Mouse (Mus musculus): ENCODE data around the gene AI467606. TPM values are rescaled to one million over a fixed set of nuclear protein-coding genes. Genes with fewer than 3 reads are reported as not detected.

AI467606 gene
- polyA plus RNA-seq, 1 experiment from 2014 or later = 2.2 TPM

DNA sequence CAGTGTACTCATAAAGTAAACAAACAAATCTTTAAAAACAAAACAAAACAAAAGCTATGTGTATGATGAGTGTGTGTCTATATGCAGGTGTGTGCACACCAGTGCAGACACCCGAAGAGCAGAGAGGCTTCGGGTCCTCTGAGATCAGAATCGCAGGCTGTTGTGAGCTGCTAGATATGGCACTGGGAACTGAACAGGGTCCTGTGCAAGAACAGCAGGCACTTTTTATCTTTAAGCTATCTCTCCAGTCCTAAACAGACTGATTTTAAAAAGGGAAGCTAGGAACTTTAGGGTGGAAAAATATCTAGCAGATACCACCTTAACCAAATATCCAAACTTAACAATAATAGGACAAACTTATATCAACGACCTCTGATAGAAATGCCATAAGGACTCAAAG is 51.5 kb downstream of the AI467606 start:
- H3K4me3 ChIP-seq (ENCODE audit: low read length) = no peak overlapping the region
- whole genome bisulfite sequencing = 92% methylated on average over 4 of the region's 4 CpGs
- H3K9me3 ChIP-seq (ENCODE audit: control insufficient read depth, low read length) = no peaks in the 10 kb centered on the region
- no peaks in the 10 kb centered on the region for H3K4me1 ChIP-seq (ENCODE audit: control insufficient read depth, insufficient read depth, low read depth, low read length)
- H3K4me2 ChIP-seq (ENCODE audit: low read length) = no peak overlapping the region
- no peak overlapping the region for H3K27ac ChIP-seq (ENCODE audit: low read depth, low read length)
- H3K27me3 ChIP-seq (replicated peaks; ENCODE audit: control insufficient read depth, insufficient read depth, low read length) = no peaks in the 10 kb centered on the region
- H3K9ac ChIP-seq (ENCODE audit: low read depth, low read length) = no peak overlapping the region
- H3K36me3 ChIP-seq (ENCODE audit: control insufficient read depth, insufficient read depth, low read length) = no peaks in the 10 kb centered on the region
- no peak for ATAC-seq

Small RNAs within 50 kb of the gene (microRNA-seq; reads per million reads assigned to microRNA genes)
- not detected for gene Gm44343

Other genes with a start within 250 kb of the AI467606 start
- 31.1 and 34.0 TPM in 2 replicates for gene Doc2a, start 243.9 kb upstream of the AI467606 start, polyA plus RNA-seq (2015; fragmentation: Nextera tagmentation; extraction: Ambion mirVana)
- 21.1 and 23.6 TPM in 2 replicates for gene Hirip3, start 229.4 kb upstream of the AI467606 start, polyA plus RNA-seq (2015; fragmentation: Nextera tagmentation; extraction: Ambion mirVana)
- gene Ino80e, start 229.0 kb upstream of the AI467606 start, polyA plus RNA-seq (2015; fragmentation: Nextera tagmentation; extraction: Ambion mirVana) = 88.3 and 100 TPM in 2 replicates
- 52.8 and 60.3 TPM in 2 replicates for gene Taok2, start 206.7 kb upstream of the AI467606 start, polyA plus RNA-seq (2015; fragmentation: Nextera tagmentation; extraction: Ambion mirVana)
- 34.0 and 35.9 TPM in 2 replicates for gene Tmem219, start 168.4 kb upstream of the AI467606 start, polyA plus RNA-seq (2015; fragmentation: Nextera tagmentation; extraction: Ambion mirVana)
- 126 and 134 TPM in 2 replicates for gene Kctd13, start 162.5 kb upstream of the AI467606 start, polyA plus RNA-seq (2015; fragmentation: Nextera tagmentation; extraction: Ambion mirVana)
- gene Asphd1, start 141.8 kb upstream of the AI467606 start, polyA plus RNA-seq (2015; fragmentation: Nextera tagmentation; extraction: Ambion mirVana) = 9.4 and 11.5 TPM in 2 replicates
- gene Sez6l2, start 140.8 kb upstream of the AI467606 start, polyA plus RNA-seq (2015; fragmentation: Nextera tagmentation; extraction: Ambion mirVana) = 54.9 and 56.7 TPM in 2 replicates
- 160 and 162 TPM in 2 replicates for gene Cdipt, start 115.4 kb upstream of the AI467606 start, polyA plus RNA-seq (2015; fragmentation: Nextera tagmentation; extraction: Ambion mirVana)
- 1.2 and 1.6 TPM in 2 replicates for gene Cdiptos, start 115.3 kb upstream of the AI467606 start, polyA plus RNA-seq (2015; fragmentation: Nextera tagmentation; extraction: Ambion mirVana)
- 3.9 and 4.8 TPM in 2 replicates for gene Mvp, start 76.7 kb upstream of the AI467606 start, polyA plus RNA-seq (2015; fragmentation: Nextera tagmentation; extraction: Ambion mirVana)
- gene Pagr1b, start 74.9 kb upstream of the AI467606 start, polyA plus RNA-seq (2015; fragmentation: Nextera tagmentation; extraction: Ambion mirVana) = 0.31 TPM in 1 of 2 replicates, not detected in the other
- gene Pagr1a, start 74.0 kb upstream of the AI467606 start, polyA plus RNA-seq (2015; fragmentation: Nextera tagmentation; extraction: Ambion mirVana) = 26.9 and 55.8 TPM in 2 replicates
- gene Gm42742, start 70.3 kb upstream of the AI467606 start, polyA plus RNA-seq (2015; fragmentation: Nextera tagmentation; extraction: Ambion mirVana) = 47.5 and 81.5 TPM in 2 replicates
- 71.4 and 84.6 TPM in 2 replicates for gene Prrt2, start 70.1 kb upstream of the AI467606 start, polyA plus RNA-seq (2015; fragmentation: Nextera tagmentation; extraction: Ambion mirVana)
- 53.9 and 55.0 TPM in 2 replicates for gene Maz, start 64.3 kb upstream of the AI467606 start, polyA plus RNA-seq (2015; fragmentation: Nextera tagmentation; extraction: Ambion mirVana)
- 22.2 and 29.8 TPM in 2 replicates for gene Kif22, start 48.9 kb upstream of the AI467606 start, polyA plus RNA-seq (2015; fragmentation: Nextera tagmentation; extraction: Ambion mirVana)
- not detected in 2 replicates for gene Zg16, start 4.0 kb upstream of the AI467606 start, polyA plus RNA-seq (2015; fragmentation: Nextera tagmentation; extraction: Ambion mirVana)
- 1.1 TPM in 2 replicates for gene Qprt, start 30.9 kb downstream of the AI467606 start, polyA plus RNA-seq (2015; fragmentation: Nextera tagmentation; extraction: Ambion mirVana)
- gene Spn, start 46.5 kb downstream of the AI467606 start, polyA plus RNA-seq (2015; fragmentation: Nextera tagmentation; extraction: Ambion mirVana) = 0.07 TPM in 1 of 2 replicates, not detected in the other
- 70.4 and 72.7 TPM in 2 replicates for gene Cd2bp2, start 104.7 kb downstream of the AI467606 start, polyA plus RNA-seq (2015; fragmentation: Nextera tagmentation; extraction: Ambion mirVana)
- 27.0 and 29.1 TPM in 2 replicates for gene Tbc1d10b, start 117.1 kb downstream of the AI467606 start, polyA plus RNA-seq (2015; fragmentation: Nextera tagmentation; extraction: Ambion mirVana)
- gene Mylpf, start 117.5 kb downstream of the AI467606 start, polyA plus RNA-seq (2015; fragmentation: Nextera tagmentation; extraction: Ambion mirVana) = 3.5 and 47.0 TPM in 2 replicates
- gene Zfp553, start 141.7 kb downstream of the AI467606 start, polyA plus RNA-seq (2015; fragmentation: Nextera tagmentation; extraction: Ambion mirVana) = 42.7 and 49.1 TPM in 2 replicates
- 12.1 and 12.3 TPM in 2 replicates for gene Sept1, start 141.8 kb downstream of the AI467606 start, polyA plus RNA-seq (2015; fragmentation: Nextera tagmentation; extraction: Ambion mirVana)
- gene Zfp771, start 152.9 kb downstream of the AI467606 start, polyA plus RNA-seq (2015; fragmentation: Nextera tagmentation; extraction: Ambion mirVana) = 76.8 and 82.6 TPM in 2 replicates
- gene Dctpp1, start 169.3 kb downstream of the AI467606 start, polyA plus RNA-seq (2015; fragmentation: Nextera tagmentation; extraction: Ambion mirVana) = 118 and 122 TPM in 2 replicates
- 54.2 and 58.9 TPM in 2 replicates for gene Sephs2, start 182.7 kb downstream of the AI467606 start, polyA plus RNA-seq (2015; fragmentation: Nextera tagmentation; extraction: Ambion mirVana)
- 0.26 and 0.44 TPM in 2 replicates for gene Itgal, start 204.9 kb downstream of the AI467606 start, polyA plus RNA-seq (2015; fragmentation: Nextera tagmentation; extraction: Ambion mirVana)